Mouse (Mus musculus) heart, adult 9 months (tissue): ENCODE data around the gene Stum.

Experiments
- DNase-seq, 2 experiments: peaks; one replicate each; pipeline ENCODE4 v3.0.0; 2022; ENCODE audit warnings: low spot score in 2 of 2

The Stum gene

DNA sequence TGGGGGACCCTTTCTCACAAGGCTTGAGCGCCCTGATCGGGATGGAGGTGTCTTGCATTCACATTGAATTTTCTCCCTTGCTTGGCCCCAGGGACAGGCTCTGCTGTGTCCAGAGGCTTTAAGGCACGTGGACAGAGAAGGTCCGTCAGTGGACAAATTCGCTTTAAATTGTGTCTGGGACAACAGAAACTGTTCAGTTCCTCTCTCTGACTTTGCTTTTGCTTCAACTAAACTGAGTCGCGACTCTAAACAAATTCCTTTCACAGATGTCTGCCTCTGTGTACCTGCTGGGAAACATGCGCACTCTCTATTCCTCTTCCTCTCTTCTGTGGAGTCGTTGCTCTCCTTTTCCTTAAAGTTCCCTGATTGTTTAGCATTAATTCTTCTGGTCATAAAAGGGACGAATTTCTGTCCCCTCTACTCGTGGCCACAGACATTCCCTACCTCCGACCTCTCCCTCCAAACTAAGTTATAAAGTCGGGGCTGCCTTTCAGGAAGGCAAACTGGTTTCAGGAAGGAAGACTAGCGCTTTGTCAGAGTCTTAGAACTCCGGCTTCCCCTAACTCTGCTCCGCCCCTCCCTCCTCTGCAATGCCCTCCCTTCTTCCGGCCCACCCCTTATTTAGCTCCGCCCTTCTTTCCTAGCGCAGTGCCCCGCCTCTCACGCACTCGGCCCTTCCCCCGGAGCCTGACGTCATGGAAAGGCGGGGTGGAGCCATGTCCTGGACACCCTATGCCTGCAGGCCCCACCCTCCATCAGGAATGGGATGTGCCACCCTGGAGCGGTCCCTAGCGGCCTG lies 96.2 kb downstream of the Stum start:
- peak; percentile 99 for DNase-seq

- no peak for DNase-seq
These were observed 98.0 kb downstream of the Stum start for GRCm38 (mm10) chr1:180385308-180385707.

DNA sequence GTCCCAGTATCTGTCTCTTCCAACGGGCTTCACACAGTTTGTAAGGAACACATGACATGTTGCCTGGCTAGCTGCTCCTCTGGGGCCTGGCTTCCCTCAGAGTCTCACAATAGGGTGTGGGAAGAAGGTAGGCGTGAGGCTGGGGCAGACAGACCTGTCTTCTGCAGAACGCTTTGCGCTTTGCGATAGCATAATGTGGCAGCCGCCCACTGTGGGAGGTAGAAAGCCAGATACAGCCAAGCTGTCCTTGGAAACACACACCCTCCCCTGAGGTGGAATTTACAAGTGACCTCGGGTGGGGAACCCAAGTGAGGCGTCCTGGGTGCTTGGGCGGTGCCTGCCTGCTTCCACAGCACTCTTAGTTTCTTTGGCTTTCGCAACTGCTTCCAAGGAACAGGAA lies 98.8 kb downstream of the Stum start:
- DNase-seq = no peak

GRCm38 (mm10) chr1:180383884-180384283 lies 99.4 kb downstream of the Stum start:
- DNase-seq = no peak
